Mouse (Mus musculus) brown adipose tissue, adult 24 weeks (tissue): ENCODE results near the gene Sstr5. TPM values are rescaled to one million over a fixed set of nuclear protein-coding genes. Genes with fewer than 3 reads are reported as not detected.

Experiments used
- H3K27ac ChIP-seq: fragments of 200-500 bp; replicated peaks from 2 replicates; pipeline ENCODE4 v1.5.1; 2012; ENCODE audit warnings: low read depth, mild to moderate bottlenecking, low read length
- H3K4me1 ChIP-seq: fragments of 200-500 bp; 2 replicates; pipeline ENCODE4 v1.6.1; 2012; ENCODE audit warnings: low read length, mixed read lengths; ENCODE audit not compliant: control insufficient read depth, insufficient read depth, insufficient read length
- H3K4me3 ChIP-seq: fragments of 200-500 bp; 2 replicates; pipeline ENCODE4 v1.5.1; 2012; ENCODE audit warnings: low read depth, mild to moderate bottlenecking, low read length, moderate library complexity; ENCODE audit not compliant: insufficient read depth
- polyA plus RNA-seq: library from polyadenylated mRNA; stranded (reverse); fragments of >200 nt; gene quantifications from 2 replicates; pipeline ENCODE4 v1.2.4, GENCODE M21; 2012; ENCODE audit not compliant: missing spikeins, insufficient read depth, insufficient read length

Gene Sstr5
- polyA plus RNA-seq, 1 experiment: not detected

DNA sequence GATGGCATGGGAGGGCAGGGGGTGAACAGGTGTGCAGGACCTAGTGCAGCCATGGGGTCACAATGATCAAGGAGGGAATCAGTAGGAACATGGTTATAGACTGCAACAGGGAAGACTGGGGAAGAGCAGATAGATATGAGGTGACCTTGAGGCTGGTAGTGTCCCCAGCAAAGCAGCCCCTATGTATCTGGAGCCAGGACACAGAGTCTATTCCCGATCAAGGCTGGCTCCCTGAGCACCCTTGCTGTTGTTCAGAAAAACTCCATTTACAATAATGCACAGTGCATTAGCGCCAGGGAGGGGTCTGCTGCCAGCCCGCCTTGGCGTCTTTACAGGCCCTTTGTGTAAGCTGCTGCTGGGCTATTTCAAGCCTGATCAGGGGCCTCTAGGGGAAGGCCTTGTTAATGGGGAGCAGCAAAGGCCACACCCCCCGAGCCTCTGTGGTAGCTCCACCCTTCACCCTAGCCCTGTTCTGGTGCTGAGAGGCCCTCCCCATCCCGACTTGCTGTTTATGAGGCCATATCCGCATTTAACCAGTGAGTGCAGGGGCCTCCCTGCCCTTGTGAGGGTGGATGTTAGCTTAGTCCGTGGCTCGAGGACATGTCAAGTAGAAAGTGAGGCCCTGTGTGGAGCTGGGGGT, 34.7 kb downstream of the Sstr5 start:
- no peak overlapping the region for H3K27ac ChIP-seq
- H3K4me3 ChIP-seq: no peak overlapping the region
- no peaks in the 10 kb centered on the region for H3K4me1 ChIP-seq

GRCm38 (mm10) chr17:25456540-25456939, 40.5 kb downstream of the Sstr5 start:
- Histone ChIP-seq H3K4me3 (no peak overlapping the region), H3K27ac (no peak overlapping the region), H3K4me1 (no peaks in the 10 kb centered on the region)

DNA sequence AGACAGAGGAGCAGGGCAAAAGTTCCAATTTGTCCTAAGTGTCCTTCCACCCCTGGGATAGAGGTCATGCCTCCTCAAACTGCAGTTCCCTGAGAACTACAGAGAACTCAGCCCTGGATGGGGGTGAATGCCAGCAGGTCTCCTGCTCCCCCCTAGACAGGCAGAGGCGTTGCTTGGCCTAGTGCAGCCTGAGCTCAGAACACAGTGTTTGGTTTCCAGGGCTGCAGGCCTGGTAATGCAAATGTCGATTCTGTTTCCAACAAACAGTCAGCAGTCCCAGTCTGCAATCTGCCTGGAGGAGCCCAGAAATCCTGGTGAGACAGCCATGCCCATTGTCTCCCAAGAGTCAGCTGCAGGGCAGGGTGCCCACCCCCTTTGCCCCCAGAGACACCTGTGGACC, 42.8 kb downstream of the Sstr5 start, which contains the start of gene Tekt4:
Gene Tekt4 (plus strand): TSS at position 344 of the 400 bp plus-strand sequence.
- Histone ChIP-seq H3K27ac (no peak within 1 kb of the TSS), H3K4me1 (no peaks in the 10 kb centered on the region), H3K4me3 (no peak within 1 kb of the TSS)

- Histone ChIP-seq H3K27ac (no peak overlapping the region), H3K4me1 (no peaks in the 10 kb centered on the region), H3K4me3 (no peak overlapping the region)
These were observed 44.7 kb downstream of the Sstr5 start for GRCm38 (mm10) chr17:25452246-25452965.

- H3K4me1 ChIP-seq: no peaks in the 10 kb centered on the region
- H3K27ac ChIP-seq: no peak overlapping the region
These were observed 46.8 kb downstream of the Sstr5 start for GRCm38 (mm10) chr17:25450329-25450728.

DNA sequence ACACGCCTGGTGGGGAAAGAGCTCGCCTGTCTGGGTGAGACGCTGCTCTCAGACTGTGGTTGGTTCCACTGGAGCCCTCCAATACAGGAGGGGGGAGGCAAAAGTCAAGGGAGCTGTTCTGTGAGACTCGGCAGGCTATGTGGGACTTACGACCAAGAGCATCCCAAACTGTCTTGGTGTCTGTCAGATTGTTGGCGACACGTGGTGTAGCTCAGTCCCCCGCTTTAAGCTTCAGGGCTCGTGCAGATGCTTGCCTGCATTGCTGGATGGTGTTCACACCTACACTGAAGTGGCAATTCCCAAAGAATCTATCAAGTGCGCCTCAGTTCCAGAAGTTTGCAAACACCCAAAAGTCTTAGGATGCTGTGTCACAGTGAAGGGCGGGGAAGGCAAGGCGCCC, 49.2 kb downstream of the Sstr5 start:
- H3K4me3 ChIP-seq: no peak overlapping the region
- no peak overlapping the region for H3K27ac ChIP-seq
- no peaks in the 10 kb centered on the region for H3K4me1 ChIP-seq

More at GRCm38 (mm10) chr17:25450329-25450728, 46.8 kb downstream of the Sstr5 start:
- no peak overlapping the region for H3K4me3 ChIP-seq

DNA sequence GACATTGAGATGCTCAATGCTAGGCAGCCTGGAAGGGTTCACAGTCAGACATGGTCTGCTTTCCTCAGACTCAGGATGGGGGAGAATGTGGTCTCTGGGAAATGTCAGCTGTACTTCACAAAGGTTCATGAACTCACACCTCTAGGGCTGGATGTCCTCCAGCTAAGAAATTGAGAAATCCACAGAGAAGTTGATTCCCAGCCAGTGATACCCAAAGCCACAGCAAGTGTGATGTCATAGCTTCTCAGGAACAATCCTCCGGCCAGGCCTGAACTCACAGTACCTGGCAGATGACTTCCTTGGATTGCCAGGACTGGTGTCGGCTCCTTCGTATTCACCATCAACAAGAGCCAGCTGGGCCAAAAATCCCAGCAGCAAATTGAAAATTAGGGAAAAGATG, 51.2 kb downstream of the Sstr5 start:
- Histone ChIP-seq H3K27ac (no peak overlapping the region), H3K4me1 (no peaks in the 10 kb centered on the region), H3K4me3 (no peak overlapping the region)

GRCm38 (mm10) chr17:25445074-25445473, 52.0 kb downstream of the Sstr5 start:
- Histone ChIP-seq H3K4me3 (no peak overlapping the region), H3K4me1 (no peaks in the 10 kb centered on the region), H3K27ac (no peak overlapping the region)

DNA sequence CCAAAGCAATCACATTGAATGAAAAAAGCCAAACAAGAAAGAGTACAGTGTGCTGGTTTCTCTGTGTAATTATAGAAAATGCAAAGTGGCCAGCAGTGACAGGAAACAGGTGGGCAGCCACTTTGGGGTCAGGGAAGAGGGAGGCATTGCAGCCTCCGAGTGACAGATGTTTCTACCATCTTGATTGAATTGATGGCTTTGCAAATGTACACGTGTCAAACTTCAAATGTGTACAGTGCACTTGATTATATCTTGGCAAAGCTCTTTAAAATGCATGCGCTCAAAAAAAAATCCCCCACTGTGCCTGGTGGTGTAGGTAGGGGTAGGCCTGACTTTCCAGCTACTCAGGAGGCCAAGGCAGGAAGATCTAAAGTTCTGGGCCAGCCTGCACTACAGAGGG, 54.2 kb downstream of the Sstr5 start:
- no peak overlapping the region for H3K4me3 ChIP-seq
- no peaks in the 10 kb centered on the region for H3K4me1 ChIP-seq
- H3K27ac ChIP-seq: no peak overlapping the region

DNA sequence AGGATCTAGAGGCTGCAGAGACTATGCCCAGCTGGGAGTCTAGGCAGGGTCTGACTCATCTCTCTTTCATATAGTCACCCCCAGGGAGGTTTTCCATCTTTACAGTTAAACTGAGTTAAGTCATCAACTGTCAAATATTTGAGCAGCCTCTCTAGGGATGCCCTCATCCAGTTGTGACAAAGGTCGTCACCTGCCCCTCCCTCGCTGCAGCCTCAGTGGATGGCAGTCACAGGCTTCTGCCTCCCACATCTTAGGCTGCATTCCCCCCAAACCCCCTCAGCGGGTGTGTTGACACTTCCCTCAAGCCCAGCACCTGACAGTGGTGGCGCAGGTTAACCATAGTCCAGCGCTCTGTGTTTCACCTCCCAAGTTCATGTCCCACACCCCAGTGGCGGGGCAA, 55.7 kb downstream of the Sstr5 start:
- Histone ChIP-seq H3K4me3 (no peak overlapping the region), H3K27ac (no peak overlapping the region), H3K4me1 (no peaks in the 10 kb centered on the region)

Other genes starting within 250 kb of the Sstr5 start
- gene Baiap3, start 240.9 kb downstream of the Sstr5 start, polyA plus RNA-seq: 1.1 and 2.9 TPM in 2 replicates
- gene Ube2i, start 222.7 kb downstream of the Sstr5 start, polyA plus RNA-seq: 56.0 and 66.5 TPM in 2 replicates
- not detected in 2 replicates for gene Prss34, start 198.9 kb downstream of the Sstr5 start, polyA plus RNA-seq
- not detected in 2 replicates for gene Prss28, start 188.6 kb downstream of the Sstr5 start, polyA plus RNA-seq
- not detected in 2 replicates for gene Prss29, start 178.6 kb downstream of the Sstr5 start, polyA plus RNA-seq
- gene Tpsab1, start 151.7 kb downstream of the Sstr5 start, polyA plus RNA-seq: 0.63 TPM in 1 of 2 replicates, not detected in the other
- gene Tpsb2, start 131.0 kb downstream of the Sstr5 start, polyA plus RNA-seq: 6.1 and 8.8 TPM in 2 replicates
- 0.99 TPM in 1 of 2 replicates, not detected in the other for gene Tpsg1, start 128.0 kb downstream of the Sstr5 start, polyA plus RNA-seq
- gene Cacna1h, start 63.5 kb downstream of the Sstr5 start, polyA plus RNA-seq: 1.3 TPM in 1 of 2 replicates, not detected in the other
- gene Tekt4, start 42.7 kb downstream of the Sstr5 start, polyA plus RNA-seq: not detected in 2 replicates
- 0.79 TPM in 1 of 2 replicates, not detected in the other for gene Sox8, start 73.4 kb upstream of the Sstr5 start, polyA plus RNA-seq
- gene Lmf1, start 81.8 kb upstream of the Sstr5 start, polyA plus RNA-seq: 24.0 and 41.1 TPM in 2 replicates
- gene Gng13, start 219.9 kb upstream of the Sstr5 start, polyA plus RNA-seq: not detected in 2 replicates
- gene Chtf18, start 230.1 kb upstream of the Sstr5 start, polyA plus RNA-seq: 0.87 and 3.0 TPM in 2 replicates
- gene Rpusd1, start 230.4 kb upstream of the Sstr5 start, polyA plus RNA-seq: 3.0 and 3.9 TPM in 2 replicates
- gene Mslnl, start 238.8 kb upstream of the Sstr5 start, polyA plus RNA-seq: not detected in 2 replicates